Mouse (Mus musculus) ovary, postnatal 14 days (tissue): Measurements from ENCODE around the gene Mafk.
"Not testable (repeated sequence)": the region's sequence is repeated elsewhere in the genome, so short reads cannot be mapped to it uniquely, and the experiment has no call there.

Experiments
- DNase-seq: peaks from one replicate; pipeline ENCODE4 v3.0.0; 2022; ENCODE audit warnings: low spot score

The Mafk gene

DNA sequence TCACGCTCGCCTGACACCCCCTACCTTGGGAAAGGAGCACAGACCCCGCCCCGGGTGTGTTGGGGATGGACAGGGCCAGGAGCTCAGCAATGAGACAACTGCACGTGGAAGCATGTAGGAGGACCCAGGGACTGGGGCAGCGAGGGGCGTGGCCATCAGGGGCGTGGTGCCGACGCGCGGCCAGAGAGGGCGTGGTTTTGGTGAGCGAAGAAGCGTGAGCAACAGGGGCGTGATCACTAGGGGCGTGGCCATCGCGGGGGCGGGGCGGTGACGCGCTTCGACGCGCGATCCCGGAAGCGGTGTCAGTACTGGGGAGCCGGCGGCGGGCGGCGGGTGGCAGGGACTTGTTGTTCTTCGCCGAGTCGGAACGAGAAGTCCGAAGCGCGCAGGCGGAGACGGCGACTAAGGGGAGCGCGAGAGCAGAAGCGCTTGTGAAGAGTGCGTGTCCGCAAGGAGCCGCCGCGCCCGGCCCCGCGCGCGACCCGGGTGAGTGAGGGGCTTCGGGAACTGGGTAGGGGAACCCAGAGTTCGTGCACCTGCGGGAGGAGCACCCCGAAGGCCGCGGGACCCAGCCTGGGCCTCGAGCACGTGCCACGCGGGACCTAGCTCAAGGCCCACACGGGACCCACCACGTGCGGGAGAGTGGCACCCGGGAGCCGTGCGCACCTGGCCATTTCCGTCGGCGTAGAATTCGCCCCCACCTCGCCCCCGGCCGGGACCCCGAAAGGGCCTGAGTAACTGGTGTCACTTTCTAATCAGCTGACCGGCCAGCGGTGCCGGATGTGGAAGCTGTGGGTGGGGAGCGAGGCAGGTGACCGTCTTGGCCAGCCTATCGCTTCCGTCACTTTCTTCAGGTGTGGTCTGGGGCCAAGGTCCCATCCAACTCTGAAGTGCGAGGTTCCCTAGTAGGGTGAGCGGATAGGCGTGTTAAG, at the start of gene Mafk:
Mafk (plus strand) TSS at position 287 of the 932 bp plus-strand sequence.
- peak; percentile 98 for DNase-seq

DNA sequence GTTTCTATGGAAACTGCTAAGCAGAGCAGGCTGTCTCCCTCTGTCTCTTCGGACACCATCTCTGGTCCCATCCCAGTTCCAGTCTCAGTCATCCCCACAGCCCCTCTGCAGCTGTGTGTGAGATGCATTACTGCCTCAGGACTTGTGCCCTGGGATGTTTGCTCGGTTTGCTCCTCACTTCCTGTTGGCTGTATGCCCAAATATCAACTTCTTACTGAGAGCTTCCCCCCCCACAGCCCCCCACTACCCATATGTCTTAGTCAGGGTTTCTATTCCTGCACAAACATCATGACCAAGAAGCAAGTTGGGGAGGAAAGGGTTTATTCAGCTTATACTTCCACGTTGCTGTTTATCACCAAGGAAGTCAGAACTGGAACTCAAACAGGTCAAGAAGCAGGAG, 48.7 kb upstream of the Mafk start:
- not testable (repeated sequence) for DNase-seq

DNA sequence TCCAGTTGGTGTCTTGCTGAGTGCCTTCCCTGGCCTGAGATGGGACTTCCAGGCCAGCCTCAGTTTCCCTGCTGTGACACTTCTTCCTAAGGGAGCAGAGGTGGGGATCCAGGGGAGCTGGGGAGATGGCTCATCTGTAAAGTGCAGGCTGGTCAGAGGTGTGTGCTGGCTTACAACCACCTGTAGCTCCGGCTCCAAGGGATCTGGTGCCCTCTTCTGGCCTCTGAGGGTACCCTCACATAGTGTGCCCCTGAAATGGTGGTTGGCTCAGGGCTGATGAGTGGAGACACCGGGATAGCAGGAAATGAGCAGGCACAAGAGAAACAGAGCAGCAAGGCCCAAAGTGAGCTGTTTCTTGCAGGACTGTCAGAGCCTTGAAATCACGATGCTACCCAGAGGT, 45.5 kb upstream of the Mafk start:
- peak; percentile 56 for DNase-seq

DNA sequence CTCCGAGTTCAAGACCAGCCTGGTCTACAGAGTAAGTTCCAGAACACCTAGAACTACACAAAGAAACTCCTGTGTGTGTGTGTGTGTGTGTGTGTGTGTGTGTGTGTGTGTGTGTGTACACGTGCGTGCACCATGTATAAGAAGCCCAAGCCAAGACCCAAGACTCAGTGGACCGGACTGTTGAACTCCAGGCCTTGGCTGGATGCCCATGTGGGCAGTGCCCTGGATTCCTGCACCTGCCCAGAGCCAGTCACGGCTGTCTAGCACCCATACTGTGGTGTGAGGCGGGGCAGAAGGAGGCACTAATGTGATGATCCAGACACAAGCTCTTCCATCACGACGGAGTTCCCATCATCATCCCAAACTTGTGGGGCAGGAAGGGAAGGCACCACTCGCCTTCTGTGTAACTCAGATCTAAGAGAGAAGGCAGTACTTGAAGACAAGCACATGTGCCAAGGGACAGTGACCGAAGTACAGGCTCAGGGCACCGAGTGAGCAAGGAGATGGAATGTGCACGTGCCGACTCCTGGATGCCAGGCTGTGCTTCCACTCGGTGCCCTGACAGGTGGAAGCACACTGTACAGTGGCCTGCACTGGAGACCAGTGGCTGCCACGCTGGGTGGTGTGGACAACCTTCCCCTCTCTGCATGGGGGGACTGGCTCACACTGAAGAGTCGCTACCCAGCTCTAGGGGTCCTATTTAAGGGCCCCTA, 41.7 kb upstream of the Mafk start:
- no peak for DNase-seq

DNA sequence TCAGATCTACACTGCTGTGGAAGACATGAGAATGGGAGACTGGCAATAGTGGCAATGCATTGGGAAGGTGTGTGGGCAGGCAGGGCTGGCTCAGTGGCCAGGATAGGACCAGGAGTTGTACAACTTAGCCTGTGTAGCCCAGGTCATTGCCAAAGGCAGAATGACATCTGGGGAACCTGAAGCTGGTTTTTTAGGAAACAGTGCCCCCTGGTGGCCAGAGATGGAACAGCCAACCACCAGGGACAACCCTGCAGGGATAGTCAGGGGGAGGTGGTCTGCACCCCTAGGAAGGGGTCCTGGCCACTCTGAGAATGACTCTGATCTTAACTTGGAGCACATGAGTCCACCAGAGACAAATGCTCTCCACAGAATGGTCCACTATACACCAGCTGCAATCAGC, 40.8 kb upstream of the Mafk start:
- DNase-seq, result peak; percentile 68

DNA sequence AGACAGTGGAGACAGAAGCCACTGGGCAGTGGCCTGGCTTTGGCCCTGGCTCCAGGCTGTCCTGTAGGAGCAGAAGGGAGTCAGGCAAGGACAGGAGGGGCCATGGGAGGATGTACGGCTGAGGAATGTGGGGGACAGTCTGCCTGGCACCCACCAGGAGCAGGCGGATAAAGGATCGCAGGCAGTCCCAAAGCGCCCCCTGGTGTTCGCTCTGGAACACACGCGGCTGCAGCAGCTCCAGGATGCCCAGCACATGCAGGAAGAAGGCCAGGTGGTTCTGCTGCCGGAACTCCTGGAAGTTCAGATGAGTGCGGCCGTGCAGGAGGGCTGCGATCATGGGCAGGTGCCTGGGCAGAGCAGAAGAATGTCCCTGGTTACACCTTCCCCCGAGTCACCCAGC, 36.6 kb upstream of the Mafk start:
- DNase-seq, result no peak

DNA sequence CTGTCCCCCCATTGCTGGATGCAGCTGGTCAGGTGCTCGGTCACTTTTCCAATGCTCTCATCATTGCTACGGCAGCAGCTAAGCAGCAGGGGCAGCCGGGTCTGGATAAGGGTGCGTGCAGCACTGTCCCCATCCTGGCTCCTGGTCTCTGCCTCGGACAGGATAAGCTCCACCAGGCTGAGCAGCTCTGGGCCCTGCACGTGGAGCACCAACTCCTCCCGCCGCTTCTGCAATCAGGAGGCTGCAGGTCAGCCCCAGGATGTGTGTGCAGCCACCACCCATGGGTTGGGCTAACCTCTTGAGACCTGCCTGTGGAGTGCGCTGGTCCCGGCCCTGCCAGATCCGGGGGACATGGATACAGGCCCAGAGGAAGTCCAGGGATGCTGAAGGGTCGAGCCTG, 35.2 kb upstream of the Mafk start:
- no peak for DNase-seq

DNA sequence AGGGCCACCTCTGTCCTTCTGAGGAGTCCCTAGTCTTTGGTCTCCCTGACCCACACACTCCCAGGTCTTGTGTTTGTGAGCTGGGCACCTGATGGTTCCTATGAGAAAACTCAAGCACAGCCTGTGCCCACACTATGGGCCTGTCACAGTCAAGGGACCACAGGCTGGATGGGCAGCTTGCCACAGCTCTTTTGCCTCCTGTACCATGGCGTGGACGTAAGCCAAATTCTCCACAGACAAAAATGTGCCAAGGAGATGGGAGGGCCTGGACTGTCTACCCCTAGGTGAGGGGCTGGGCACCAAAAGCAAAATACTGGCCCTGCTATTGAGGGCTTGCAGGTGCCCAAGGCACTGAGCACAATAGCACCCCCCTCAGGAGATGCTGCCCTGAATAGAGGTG, 34.7 kb upstream of the Mafk start:
- DNase-seq, result no peak

DNA sequence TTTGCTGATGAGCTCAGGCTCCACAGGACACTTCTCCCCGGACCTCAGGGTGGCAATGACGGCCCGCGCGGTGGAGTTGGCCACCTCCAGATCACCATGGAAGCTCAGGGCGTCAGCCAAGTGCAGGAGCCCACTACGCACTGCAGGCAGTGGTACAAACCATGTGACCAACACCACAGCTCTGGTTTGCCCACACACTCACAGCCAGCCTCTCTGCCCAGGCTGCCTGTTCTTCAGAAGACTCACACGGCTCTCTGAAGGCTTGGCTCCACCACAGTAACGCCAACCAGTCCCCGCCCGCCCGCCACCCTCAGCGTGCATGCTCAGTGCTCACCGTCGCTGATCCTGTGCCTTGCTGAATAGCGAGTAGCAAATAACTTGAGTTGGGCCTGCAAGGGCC, 33.2 kb upstream of the Mafk start:
- DNase-seq, result no peak

DNA sequence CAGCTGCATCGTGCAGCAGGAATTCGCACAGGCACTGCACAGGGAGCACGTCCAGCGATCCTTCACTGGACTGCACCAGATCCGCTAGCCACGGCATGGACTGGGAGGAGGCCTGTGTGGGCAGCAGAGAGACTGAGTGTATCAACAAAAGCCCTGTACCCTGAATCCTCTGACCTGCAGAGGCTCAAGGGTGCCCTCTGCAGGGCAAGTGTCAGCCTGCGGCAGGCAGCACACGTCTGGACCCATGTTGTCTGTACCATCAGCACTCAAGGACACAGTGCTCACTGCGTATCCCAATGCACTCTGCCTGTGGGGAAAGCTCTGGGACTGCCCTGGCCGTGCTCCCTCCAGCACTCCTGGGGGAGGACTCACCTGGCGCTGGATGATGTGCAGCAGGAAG, 27.0 kb upstream of the Mafk start:
- no peak for DNase-seq

DNA sequence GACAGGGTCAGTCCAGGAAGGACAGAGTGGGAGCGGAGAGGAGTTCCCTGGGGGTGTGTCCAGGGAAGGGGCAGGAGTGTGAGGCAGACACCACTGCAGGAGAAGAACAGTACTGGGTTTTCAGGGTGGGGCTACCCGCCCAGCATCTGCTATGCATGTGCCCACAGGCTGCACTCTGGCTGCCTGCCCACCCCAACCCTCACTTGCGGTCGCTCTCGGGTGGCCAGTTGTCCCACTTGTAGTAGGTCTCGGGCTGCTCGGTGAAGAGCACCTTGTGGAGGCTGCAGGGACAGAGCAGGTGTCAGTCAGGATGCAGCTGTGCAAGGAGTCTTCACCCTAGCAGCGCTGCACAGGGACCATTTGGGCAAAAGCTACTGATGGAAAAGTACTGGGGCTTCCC, 23.1 kb upstream of the Mafk start:
- DNase-seq, result no peak

DNA sequence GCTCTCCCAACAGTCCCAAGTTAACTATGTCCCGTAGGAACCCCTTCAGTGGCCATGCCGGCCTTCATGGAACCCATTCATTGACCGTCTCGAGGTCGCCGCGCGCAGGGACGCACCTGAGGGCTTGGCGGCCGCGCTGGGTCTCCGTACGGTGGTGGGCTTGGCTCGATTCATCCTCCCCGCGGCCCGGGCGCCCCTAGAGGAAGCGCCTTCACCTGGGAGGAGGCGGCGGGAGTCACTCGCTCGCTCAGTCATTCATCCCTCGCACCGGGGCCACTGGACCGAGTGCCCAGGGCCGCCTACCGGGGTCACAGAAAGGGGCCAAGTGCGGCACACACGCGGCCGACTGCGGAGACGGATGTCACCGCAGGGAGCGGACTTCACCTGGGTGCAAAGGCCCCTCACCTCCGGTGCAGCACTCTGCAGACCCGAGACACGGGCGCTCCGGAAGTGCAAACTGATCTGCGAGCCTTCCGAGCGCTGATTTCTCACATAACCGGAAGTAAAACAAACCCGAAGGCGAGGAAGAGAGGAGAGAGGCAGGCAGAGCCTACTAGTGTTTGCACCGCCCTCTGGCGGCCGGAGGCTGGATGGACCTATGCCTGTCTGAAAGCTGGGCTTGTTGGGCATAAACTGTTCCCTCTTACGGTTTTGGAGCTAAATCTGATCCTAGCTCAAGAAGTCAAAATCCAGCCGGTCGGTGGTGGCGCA, 15.9 kb upstream of the Mafk start, which contains the start of gene Ints1:
Ints1 (minus strand) TSS at position 459 of the 711 bp plus-strand sequence.
- peak; percentile 94 for DNase-seq

DNA sequence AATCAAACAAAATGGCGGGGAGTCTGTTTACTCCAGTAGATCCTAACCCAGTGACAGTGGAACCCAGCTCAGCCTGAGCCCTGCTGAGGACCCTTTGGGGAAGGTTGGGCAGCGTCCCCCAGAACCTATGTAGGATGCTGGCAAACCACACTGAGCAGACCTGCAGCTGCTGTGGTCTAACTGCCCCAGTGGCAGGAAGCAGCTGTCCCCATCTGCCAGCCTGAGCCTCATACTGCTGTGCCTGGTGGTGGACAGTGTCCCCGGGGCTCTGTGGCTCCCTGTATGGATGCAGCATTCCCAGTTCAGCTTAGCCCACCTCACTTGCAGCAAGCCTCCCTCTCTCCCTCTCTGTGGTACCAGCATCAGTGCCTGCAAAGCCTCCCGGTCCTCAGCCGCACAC, 14.3 kb upstream of the Mafk start:
- no peak for DNase-seq

DNA sequence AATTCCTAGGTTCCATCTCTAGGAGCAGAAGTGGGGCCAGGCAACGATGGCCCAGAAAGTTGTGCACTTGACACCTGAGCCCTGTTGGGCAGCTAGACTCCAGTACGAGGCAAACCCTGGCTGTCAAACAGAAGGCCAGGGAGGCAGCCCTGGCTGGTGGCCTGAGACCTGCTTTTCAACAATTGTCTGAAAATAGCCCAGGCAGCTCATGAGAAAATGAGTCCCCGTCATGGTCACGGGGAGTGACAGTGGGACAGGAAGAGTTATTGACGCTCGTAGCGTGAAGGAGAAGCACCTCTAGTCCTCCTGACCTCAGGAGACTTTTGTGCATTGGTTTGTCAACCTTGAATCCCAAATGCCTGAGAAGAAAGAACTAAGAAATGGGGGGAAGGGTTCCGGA, 9.9 kb upstream of the Mafk start:
- no peak for DNase-seq

DNA sequence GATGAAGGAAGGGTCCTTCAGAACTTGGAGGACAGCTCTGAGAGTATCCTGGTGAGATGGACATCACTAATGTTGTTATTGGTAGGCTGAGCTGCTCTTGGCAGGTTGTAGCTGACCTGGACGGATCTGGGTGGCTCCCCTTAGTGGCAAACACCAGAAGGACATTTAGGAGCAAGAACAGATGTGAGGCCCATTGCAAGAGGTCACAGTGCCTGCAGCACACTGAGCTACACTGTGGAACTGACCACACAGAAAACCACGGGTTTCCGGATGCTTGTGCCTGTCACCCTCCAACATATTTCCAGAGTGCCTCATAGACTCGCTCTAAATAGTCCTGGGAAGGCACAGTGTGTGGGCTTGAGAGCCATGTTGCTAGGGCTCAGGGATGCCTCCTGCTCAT, 1.8 kb upstream of the Mafk start:
- DNase-seq, result no peak

DNA sequence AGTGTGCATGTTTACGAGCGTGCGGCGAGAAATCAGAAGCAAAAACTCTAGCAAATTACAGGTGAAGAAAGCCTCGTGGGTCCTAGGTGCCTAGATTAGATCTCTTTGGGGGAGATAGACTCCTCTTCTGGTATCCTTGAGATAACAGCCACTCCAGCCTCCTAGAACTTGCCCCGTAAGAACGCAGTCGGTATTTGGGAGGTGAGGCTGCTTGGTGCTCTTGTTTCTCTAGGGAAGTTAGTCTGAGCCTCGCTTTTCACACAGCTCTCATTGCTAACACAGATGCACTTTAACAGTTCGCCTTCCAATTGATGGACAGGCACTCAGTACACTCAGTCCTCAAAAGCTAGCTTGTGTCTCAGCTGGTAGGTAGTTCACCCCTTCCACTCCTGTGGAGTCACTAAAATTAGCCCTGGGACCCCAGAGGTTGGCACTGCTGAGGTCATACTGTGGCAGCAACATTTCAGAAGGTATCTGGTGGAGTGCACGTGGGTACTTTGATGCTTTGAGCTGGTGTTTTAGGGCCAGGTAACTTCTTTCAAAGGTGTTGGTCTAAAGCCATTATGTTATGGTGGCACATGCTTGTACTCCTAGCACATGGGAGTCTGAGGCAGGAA, 954 bp downstream of the Mafk start:
- no peak for DNase-seq

DNA sequence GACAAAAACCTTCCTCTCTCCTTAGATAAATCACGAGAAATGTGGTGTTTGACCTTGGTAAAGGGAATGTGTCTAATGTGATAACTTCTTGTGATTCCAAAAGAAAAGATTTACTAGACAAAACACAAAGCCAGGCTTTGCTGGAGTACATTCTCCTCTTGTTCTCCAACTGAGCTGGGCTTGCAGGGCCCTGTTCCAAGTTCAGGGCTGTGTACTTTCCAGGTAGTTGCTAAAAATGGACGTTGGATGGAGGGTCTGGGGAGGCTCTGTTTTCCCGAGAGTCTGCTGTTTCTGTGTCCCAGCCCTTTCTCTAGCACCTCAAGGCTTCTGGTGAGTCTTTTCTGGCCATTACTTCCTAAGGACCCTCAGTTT, 1.6 kb downstream of the Mafk start:
- no peak for DNase-seq

DNA sequence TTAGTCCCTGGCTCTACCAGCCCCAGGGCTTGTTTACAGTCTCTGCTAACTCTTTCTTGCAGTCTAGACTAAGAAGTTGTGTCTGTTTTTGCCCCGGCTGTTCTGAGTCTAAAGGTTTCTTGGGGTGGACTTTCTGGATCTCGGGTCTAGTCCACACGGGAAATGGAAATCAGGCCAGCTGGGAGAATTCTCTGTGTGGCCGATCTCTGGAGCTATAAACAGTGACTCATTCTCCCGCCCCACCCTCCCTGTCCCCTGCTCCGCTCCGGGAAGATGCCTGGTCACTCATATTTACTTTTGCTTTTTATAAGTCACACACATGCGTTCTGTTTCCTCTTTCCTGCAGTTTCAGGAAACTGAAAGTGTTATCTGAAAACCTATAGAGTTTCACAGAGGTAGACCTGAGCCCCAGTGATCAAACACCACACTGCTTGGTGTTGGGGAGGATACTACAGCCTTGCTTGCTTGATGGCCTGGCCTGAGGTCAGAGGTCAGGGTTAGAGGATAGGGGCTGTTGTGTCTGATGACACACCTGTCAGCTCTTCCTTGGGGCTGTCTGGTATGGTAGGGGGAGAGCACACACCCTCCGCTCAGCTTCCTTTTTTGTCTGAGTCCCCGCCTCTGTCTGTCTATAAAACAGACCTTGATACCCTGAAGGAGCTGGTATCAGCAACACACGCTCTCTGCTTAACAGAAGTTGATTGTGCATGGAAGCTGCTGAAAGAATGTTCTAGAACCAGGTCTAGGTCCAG, 2.2 kb downstream of the Mafk start:
- no peak for DNase-seq

DNA sequence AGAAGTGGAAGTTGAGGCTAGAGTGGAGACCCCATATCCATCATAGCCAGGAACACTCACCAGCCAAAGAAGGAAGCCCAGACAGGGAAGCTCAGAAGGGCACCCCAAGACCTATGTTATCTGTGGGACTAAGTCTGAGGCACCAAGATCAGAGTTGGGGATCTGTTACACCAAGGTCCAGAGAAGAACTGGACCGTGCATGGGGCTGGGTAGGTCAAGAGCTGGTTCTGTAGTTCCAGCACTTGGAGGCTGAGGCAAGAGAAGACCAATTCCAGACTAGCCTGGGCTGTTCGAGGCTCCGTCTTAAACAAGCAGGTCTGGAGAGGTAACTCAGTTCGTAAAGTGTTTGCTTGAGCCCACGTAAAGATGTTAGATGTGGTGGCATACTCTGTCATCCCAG, 2.8 kb downstream of the Mafk start:
- no peak for DNase-seq

DNA sequence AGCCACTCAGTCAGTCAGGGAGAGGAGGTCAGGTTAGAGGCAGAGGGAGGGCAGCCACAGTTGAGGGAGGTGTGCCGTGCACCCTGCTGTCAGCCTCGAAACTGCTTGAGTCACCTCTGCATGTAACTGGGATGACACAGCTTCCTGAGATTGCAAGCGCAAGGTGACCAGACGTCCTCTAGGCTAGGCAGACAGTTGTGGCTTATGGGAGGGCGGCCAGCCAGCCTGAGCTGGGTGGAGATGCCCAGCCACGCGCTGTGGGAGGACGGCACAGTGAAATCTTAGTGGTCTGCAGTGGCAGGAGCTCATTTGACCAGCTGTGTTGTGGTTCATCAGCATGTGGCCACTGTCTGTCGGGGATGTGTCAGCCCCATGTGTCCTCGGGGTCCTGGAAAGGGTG, 3.6 kb downstream of the Mafk start:
- DNase-seq, result no peak

DNA sequence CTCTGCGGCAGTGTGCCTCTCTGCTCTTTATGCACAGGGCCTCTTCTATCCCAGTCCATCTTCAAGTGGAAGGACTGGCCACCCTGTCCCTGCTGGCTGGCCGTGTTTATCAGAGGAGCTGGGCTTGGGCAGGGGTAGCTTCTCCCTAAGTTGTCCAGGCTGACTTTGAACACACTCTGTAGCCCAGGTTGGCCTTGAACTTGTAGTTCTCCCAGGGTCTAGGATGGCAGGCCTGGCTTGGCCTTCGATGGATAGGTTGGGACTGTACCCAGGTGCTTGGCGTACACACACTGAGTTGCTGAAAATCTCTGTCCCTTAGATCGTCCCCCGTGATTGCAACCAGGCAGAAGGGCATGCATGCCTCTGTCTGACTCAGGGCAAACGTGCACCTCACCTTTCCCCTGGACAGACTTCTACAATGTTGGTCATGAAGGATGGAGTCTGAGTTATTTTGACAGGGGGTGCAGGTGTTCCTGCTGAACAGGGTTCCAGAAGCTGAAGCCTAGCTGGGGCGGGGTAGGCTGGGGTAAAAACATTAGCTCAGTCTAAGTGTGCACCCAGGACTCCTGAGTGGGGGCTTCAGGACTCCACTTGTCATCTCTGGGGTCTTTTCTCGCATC, 4.8 kb downstream of the Mafk start:
- no peak for DNase-seq
